Mouse (Mus musculus): ENCODE measurements at regions not wholly inside any gene's neighbourhood (a gene's known extent, or its start where the extent isn't known, plus 50 kb on each side); places are given as distances from the start of the nearest gene placed in this dataset.
A peak's percentile ranks its signal among the peaks of the same experiment; 100 is the strongest.

DNA sequence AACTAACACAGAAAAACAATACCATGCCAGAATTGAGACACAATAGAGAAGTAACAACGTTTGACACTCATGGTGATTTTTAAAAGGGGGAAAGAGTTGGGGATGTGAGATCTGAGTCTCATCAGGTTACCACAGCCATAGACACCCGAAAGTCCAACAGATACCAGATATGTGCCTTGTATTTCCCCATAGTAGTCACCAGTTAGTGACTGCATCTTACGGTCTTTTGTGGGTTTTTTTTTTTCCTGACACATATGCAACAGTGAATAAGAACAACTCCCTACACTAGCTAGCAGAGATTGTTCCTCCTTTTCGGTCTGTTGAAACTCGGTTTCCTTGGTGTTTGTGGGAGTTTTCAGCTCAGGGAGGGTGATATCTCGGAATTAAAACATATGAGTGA, 127.4 kb downstream of the Zbtb18 start:
- Histone ChIP-seq H3K27me3 (no peaks in the 10 kb centered on the region), H3K27ac (no peak overlapping the region), H3K4me1 (replicated peaks) (no peaks in the 10 kb centered on the region), H3K9ac (no peak overlapping the region), H3K9me3 (replicated peaks) (no peaks in the 10 kb centered on the region), H3K4me2 (no peak overlapping the region), H3K36me3 (no peaks in the 10 kb centered on the region), H3K4me3 (no peak overlapping the region)
- WGBS = 77% methylated on average over 6 of the region's 6 CpGs
- ATAC-seq (replicated peaks; ENCODE audit: insufficient number of reproducible peaks, insufficient read depth, low FRiP score, low read depth) = no peak

DNA sequence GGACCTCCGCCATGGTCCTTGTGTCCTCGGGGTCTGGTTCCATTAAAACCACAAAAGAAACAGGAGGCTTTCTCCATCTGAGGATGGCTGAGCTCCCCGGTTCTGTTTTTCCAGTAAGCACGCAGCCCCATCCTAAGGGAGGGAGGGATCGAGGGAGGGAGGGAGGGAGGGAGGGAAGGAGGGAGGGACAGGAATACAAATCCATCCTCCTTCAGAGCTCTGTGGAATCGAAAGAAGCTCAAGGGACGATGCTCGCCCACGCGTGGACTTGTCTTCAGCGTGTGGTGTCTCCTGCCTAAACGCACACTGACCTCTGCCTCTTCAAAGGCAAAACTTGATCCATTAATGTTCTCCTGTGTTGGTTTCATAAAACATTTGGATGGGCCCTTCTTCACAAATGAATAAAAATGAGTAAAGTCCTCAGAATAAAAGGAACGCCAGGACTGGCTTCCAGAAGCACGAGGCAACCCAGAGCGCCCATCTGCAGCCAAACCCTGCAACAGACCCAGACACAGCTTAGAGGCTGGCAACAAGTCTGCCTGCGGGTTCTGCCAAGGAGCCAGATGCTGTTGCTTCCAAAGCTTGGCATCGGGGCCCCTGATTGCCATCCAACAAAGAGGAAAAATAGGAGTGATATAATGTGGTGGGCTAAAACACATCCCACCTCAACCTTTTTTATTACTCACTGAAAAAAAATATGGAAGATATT, 131.0 kb downstream of the Zbtb18 start:
- H3K27me3 ChIP-seq = no peaks in the 10 kb centered on the region
- 77% methylated on average over 17 of the region's 17 CpGs for WGBS
- H3K27ac ChIP-seq = no peak overlapping the region
- H3K9ac ChIP-seq = no peak overlapping the region
- no peaks in the 10 kb centered on the region for H3K36me3 ChIP-seq
- no peak for ATAC-seq (replicated peaks; ENCODE audit: insufficient number of reproducible peaks, insufficient read depth, low FRiP score, low read depth)
- no peaks in the 10 kb centered on the region for H3K9me3 ChIP-seq (replicated peaks)
- H3K4me1 ChIP-seq (replicated peaks) = no peaks in the 10 kb centered on the region
- no peak overlapping the region for H3K4me3 ChIP-seq
- H3K4me2 ChIP-seq = no peak overlapping the region

DNA sequence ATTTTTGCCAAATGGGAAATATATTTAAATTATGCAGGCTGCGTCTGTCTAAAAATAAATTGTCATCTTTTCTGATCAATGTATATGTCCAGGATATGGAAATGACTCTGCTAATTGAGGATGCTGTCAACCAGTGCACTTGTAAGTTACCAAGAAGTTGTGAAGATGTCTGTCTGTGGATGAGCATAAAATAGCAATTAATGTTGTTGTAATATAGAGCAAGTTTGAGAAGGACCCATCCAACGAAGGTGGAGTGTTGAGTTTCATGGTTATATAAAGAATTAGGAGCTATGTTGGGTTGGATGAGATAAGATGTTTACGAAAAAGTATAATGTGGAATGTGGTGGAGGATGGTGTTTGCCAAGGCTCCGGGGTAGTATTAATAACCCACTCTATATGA, 131.6 kb downstream of the Zbtb18 start:
- no peak for ATAC-seq (replicated peaks; ENCODE audit: insufficient number of reproducible peaks, insufficient read depth, low FRiP score, low read depth)
- Histone ChIP-seq H3K36me3 (no peaks in the 10 kb centered on the region), H3K4me2 (no peak overlapping the region), H3K9ac (no peak overlapping the region), H3K27ac (no peak overlapping the region), H3K27me3 (no peaks in the 10 kb centered on the region), H3K4me3 (no peak overlapping the region), H3K4me1 (replicated peaks) (no peaks in the 10 kb centered on the region), H3K9me3 (replicated peaks) (no peaks in the 10 kb centered on the region)
- WGBS = 68% methylated on average over 4 of the region's 4 CpGs

DNA sequence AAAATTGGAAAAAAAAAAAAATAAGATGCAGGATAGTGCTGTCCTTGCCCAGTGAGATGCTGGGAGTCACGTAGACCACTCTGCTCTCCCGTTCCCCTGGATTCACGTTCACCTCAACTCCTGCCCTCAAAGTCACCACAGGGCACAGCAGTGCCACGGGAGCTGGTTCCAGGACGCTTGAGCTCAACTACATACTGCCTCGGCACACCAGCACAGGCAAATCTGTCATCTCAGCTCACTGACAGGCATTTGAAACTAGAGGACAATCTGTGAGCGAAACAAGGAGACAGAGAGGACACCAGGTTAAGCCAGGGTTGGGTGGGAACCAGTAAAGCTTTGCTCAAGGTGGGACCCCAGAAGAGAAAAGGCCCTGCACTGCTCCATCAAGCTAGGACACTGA, 132.2 kb downstream of the Zbtb18 start:
- 82% methylated on average over 7 of the region's 7 CpGs for WGBS
- H3K9me3 ChIP-seq (replicated peaks) = no peaks in the 10 kb centered on the region
- no peaks in the 10 kb centered on the region for H3K4me1 ChIP-seq (replicated peaks)
- no peak overlapping the region for H3K4me3 ChIP-seq
- H3K4me2 ChIP-seq = no peak overlapping the region
- H3K9ac ChIP-seq = no peak overlapping the region
- no peak for ATAC-seq (replicated peaks; ENCODE audit: insufficient number of reproducible peaks, insufficient read depth, low FRiP score, low read depth)
- H3K27me3 ChIP-seq = no peaks in the 10 kb centered on the region
- no peak overlapping the region for H3K27ac ChIP-seq
- H3K36me3 ChIP-seq = no peaks in the 10 kb centered on the region

DNA sequence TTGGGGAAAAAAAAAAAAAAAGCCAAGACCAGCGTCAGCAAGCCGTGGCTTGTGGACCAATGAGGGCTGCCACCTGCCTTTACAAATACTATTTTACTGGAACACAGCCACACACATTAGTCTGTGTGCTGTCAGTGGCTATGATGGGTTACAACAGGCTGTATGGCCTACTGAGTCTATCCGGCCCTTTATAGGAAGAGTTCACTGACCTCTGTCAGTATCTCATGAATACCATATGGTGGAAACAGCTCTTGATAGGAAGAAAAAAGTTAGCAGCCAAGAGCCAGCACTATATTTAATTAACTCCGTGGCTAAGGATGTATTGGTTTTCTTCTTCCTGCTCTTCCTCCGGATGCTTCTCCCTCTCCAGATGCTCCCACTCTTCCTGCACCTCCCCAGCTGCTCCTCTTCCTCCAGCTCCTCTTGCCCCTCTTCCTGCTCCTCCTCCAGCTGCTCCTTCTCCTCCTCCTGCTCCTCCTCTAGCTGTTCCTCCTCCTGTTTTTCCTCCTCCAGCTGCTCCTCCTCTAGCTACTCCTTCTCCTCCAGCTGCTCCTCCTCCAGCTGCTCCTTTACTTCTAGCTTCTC, 142.2 kb downstream of the Zbtb18 start:
- 0 out of 2 replicates have a peak, but pooled peaks have one; percentile 22 for ATAC-seq (replicated peaks; ENCODE audit: insufficient number of reproducible peaks, insufficient read depth, low FRiP score, low read depth)

DNA sequence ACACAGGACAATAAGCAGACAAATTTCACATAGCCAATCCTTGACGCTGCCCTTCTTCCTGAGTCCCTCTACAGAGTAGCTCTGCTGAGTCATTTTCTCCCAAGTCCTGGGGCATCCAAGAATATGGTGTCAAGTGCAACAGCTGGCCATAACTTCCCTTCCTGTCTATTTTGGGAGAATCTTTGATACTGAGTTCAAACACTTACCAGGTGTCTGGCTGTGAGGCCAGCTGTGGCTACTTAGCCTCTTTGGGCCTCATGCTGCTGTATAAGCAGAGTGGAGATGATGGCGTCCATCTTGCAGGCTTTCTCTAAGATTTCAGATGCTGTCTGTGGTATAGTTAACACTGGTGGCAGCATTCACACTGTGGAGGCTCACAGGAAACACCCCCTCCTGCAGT, 143.2 kb downstream of the Zbtb18 start:
- 68% methylated on average over 2 of the region's 2 CpGs for WGBS
- no peak overlapping the region for H3K4me2 ChIP-seq
- H3K4me1 ChIP-seq (replicated peaks) = no peaks in the 10 kb centered on the region
- no peak overlapping the region for H3K9ac ChIP-seq
- H3K27ac ChIP-seq = no peak overlapping the region
- peaks cover 6% of the 10 kb centered on the region; the same call in 1 of the 2 replicates for H3K9me3 ChIP-seq (replicated peaks)
- ATAC-seq (replicated peaks; ENCODE audit: insufficient number of reproducible peaks, insufficient read depth, low FRiP score, low read depth) = no peak
- H3K27me3 ChIP-seq = no peaks in the 10 kb centered on the region
- no peak overlapping the region for H3K4me3 ChIP-seq
- H3K36me3 ChIP-seq = no peaks in the 10 kb centered on the region

More for the DNA sequence above, 142.2 kb downstream of the Zbtb18 start:
- H3K4me1 ChIP-seq (replicated peaks) = no peaks in the 10 kb centered on the region
- no peak overlapping the region for H3K4me3 ChIP-seq
- no peak overlapping the region for H3K9ac ChIP-seq
- H3K4me2 ChIP-seq = no peak overlapping the region
- no peaks in the 10 kb centered on the region for H3K27me3 ChIP-seq
- H3K9me3 ChIP-seq (replicated peaks) = peaks cover 6% of the 10 kb centered on the region; the same call in 1 of the 2 replicates
- H3K27ac ChIP-seq = no peak overlapping the region
- WGBS = 54% methylated on average over 5 of the region's 5 CpGs
- H3K36me3 ChIP-seq = no peaks in the 10 kb centered on the region

DNA sequence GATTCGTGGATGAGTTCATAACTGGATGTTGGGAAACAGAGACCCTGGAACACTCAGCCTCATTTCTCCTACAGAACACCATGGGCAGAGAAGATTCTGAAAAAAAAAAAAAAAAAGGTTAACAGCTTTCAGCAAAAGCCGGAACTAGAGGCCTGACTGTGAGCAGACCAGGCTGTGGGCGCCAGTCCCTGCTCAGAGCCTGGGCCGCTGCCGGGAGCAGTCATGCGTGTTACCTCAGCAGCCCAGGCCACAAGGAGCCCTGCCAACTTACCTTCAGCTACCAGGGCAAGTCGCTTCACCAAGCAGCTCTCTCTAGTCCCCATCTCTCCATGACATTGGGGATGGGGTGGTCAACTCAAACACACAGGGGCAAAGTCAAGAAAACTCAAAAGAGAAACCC, 140.6 kb upstream of the 1700016C15Rik start:
- Histone ChIP-seq H3K9me3 (replicated peaks) (no peaks in the 10 kb centered on the region), H3K27ac (no peak overlapping the region), H3K36me3 (no peaks in the 10 kb centered on the region), H3K4me1 (replicated peaks) (no peaks in the 10 kb centered on the region), H3K9ac (no peak overlapping the region), H3K4me2 (no peak overlapping the region), H3K27me3 (no peaks in the 10 kb centered on the region), H3K4me3 (no peak overlapping the region)
- WGBS = 90% methylated on average over 7 of the region's 7 CpGs
- no peak for ATAC-seq (replicated peaks; ENCODE audit: insufficient number of reproducible peaks, insufficient read depth, low FRiP score, low read depth)

DNA sequence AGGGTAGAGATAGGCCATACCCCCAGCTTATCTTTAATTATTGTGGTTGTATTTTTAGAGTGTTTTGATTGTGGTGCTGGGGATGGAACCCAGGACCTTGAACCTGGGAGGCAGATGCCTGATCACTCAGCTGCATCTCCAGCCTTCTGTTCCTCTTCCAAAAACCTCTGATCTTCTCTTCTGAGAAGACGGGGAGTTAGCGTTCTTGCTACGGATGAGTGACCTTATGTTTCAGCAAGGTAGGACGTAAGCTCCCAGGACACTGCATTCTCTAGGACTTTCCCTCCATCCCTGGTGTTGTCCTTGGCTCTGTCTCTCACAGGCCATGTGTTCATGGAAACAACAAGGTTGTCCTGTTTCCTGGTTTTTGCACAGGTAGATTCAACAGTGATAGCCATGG, 140.0 kb upstream of the 1700016C15Rik start:
- no peak overlapping the region for H3K27ac ChIP-seq
- H3K27me3 ChIP-seq = no peaks in the 10 kb centered on the region
- no peak overlapping the region for H3K9ac ChIP-seq
- ATAC-seq (replicated peaks; ENCODE audit: insufficient number of reproducible peaks, insufficient read depth, low FRiP score, low read depth) = no peak
- H3K4me2 ChIP-seq = no peak overlapping the region
- 98% methylated on average over 4 of the region's 4 CpGs for WGBS
- H3K36me3 ChIP-seq = no peaks in the 10 kb centered on the region
- no peak overlapping the region for H3K4me3 ChIP-seq
- H3K4me1 ChIP-seq (replicated peaks) = no peaks in the 10 kb centered on the region
- no peaks in the 10 kb centered on the region for H3K9me3 ChIP-seq (replicated peaks)

DNA sequence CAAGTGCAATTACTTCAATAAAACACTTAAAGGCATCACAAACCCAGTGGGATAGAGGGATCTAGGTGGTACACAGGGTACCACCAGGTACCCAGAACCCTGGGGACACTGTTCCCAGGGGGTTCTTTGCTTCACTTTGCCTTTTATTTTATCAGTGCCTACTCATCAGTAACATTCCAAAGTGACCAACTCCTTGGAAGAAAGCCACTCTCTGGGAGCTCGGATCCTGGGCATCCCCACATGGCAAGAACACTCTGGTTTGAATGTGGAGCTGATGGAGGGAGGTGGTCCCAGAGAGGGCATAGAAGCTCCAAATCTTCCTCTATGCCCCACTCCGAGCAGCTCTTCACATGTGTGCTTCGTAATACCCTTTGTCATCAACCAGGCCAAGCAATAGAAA, 137.9 kb upstream of the 1700016C15Rik start:
- ATAC-seq (replicated peaks; ENCODE audit: insufficient number of reproducible peaks, insufficient read depth, low FRiP score, low read depth) = no peak
- Histone ChIP-seq H3K4me1 (replicated peaks) (no peaks in the 10 kb centered on the region), H3K36me3 (no peaks in the 10 kb centered on the region), H3K27me3 (no peaks in the 10 kb centered on the region), H3K27ac (no peak overlapping the region), H3K4me3 (no peak overlapping the region), H3K9me3 (replicated peaks) (no peaks in the 10 kb centered on the region), H3K9ac (no peak overlapping the region), H3K4me2 (no peak overlapping the region)
- 82% methylated on average over 3 of the region's 3 CpGs for WGBS

DNA sequence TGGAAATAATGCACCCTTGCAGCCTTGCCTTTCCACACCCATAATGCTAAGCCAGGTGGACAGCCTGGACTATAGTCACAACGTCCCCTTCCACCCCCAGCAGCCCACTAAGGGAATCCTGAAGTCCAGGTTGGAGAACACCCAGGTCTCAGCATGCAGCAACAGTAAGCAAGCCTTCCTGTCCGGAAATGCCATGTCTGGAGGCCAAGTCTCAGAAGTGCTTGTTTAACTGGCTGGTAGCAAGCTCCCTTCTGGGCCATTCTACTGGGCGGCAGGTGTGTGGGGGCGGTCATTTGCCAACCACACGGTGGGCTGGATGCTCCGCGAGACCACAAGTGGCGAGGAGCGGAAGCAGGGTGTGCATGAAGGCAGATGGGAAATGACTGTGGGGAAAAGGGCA, 137.3 kb upstream of the 1700016C15Rik start:
- H3K27me3 ChIP-seq = no peaks in the 10 kb centered on the region
- H3K9me3 ChIP-seq (replicated peaks) = no peaks in the 10 kb centered on the region
- no peak overlapping the region for H3K27ac ChIP-seq
- no peak for ATAC-seq (replicated peaks; ENCODE audit: insufficient number of reproducible peaks, insufficient read depth, low FRiP score, low read depth)
- WGBS = 86% methylated on average over 9 of the region's 9 CpGs
- no peaks in the 10 kb centered on the region for H3K4me1 ChIP-seq (replicated peaks)
- H3K4me2 ChIP-seq = no peak overlapping the region
- H3K36me3 ChIP-seq = no peaks in the 10 kb centered on the region
- H3K9ac ChIP-seq = no peak overlapping the region
- no peak overlapping the region for H3K4me3 ChIP-seq

DNA sequence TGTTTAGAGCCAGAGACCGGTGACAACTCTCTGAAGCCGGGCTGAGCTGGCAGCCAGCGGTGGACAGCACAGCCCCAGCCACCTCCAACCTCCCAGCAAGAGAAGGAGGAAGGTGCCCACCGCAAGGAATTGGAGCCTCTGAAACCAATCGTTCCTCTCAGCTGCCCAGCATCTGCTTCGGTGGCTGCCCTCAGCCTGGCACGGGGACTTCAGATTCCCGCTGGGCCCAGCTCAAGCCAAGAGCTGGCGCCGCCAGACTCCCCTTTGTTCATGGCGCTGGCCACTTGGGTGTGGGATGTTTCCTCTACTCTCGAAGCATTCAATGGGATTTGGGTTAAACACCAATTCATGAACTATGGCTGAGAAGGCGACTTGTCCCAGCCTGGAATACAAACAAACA, 135.3 kb upstream of the 1700016C15Rik start:
- no peaks in the 10 kb centered on the region for H3K36me3 ChIP-seq
- ATAC-seq (replicated peaks; ENCODE audit: insufficient number of reproducible peaks, insufficient read depth, low FRiP score, low read depth) = no peak
- no peaks in the 10 kb centered on the region for H3K27me3 ChIP-seq
- no peaks in the 10 kb centered on the region for H3K9me3 ChIP-seq (replicated peaks)
- no peak overlapping the region for H3K9ac ChIP-seq
- no peaks in the 10 kb centered on the region for H3K4me1 ChIP-seq (replicated peaks)
- WGBS = 85% methylated on average over 13 of the region's 13 CpGs
- H3K27ac ChIP-seq = no peak overlapping the region
- no peak overlapping the region for H3K4me3 ChIP-seq
- no peak overlapping the region for H3K4me2 ChIP-seq

DNA sequence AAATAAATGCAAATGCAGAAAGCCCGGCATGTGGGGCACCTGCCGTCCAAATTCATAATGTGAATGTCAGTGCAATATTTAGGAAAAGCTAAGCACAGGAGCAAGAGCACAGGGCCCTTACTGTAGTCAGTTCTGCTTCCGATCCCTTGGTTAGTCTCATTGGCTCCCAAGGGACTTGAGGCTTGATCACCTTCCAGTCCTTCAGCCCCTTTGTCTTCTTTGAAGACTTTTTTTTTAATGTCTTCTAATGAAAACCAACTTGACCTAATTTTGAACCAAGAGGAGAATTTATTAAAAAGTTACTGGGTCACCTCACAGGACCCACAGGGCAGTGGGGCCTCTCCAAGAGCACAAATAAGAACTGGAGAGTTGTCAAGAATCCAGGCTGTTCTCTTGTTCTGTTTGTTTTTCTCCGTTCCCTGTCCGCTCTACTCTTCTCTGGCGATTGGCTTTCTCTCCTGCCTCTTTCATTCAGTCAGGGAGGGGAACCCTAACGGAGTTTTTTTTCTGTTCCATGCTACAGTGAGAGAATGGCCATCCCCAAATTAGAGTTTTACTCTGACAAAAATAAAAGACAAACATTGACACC, 134.2 kb upstream of the 1700016C15Rik start:
- whole genome bisulfite sequencing = 69% methylated on average over 7 of the region's 7 CpGs
- H3K4me1 ChIP-seq (replicated peaks) = no peaks in the 10 kb centered on the region

More for the DNA sequence above, 134.2 kb upstream of the 1700016C15Rik start:
- no peaks in the 10 kb centered on the region for H3K36me3 ChIP-seq
- no peak overlapping the region for H3K4me3 ChIP-seq
- H3K9me3 ChIP-seq (replicated peaks) = no peaks in the 10 kb centered on the region
- no peaks in the 10 kb centered on the region for H3K27me3 ChIP-seq
- H3K27ac ChIP-seq = no peak overlapping the region
- ATAC-seq (replicated peaks; ENCODE audit: insufficient number of reproducible peaks, insufficient read depth, low FRiP score, low read depth) = no peak
- no peak overlapping the region for H3K4me2 ChIP-seq
- no peak overlapping the region for H3K9ac ChIP-seq

Data from heart, embryonic 15.5 days (tissue).